Comparison of ENCODE assay signal across 8 mouse cellular contexts in the genomic region with DNA sequence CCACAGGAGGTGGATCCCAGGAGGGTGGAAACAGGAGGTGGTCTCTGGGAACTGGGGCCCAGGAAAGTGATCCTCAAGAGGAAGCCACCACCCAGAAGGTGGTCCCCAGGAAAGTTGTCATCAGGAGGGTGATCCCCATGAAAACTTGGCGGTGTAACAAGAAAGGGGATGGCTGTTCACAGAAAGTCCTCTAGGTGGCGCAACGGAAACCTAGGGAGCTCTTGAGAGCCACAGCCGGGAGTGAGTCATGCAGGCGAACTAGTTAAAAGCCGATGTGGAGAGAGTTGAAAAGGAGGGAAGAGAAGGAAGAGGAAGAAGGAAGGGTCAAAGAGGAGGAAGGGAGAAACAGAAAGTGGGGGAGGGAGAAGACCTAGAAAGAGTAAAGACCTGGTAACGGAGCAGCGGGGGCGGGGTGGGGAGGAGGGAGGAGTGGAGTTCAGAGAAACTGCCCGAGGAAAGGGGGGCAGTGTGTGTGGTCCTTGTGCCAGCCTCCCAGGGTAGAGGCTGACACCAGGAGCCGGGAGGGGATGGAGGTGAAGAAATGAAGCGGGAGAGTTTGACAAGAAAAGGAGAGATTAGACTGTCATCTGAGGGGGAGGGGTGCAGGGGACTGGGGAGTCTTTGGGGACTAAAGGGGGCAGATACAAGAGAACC. TPM values are rescaled to one million over a fixed set of nuclear protein-coding genes. Genes with fewer than 3 reads are reported as not detected.
DNase-seq lines count a peak whose midpoint lies in the region; ATAC-seq and TF ChIP-seq lines count a peak whose summit lies in the region.

No protein-coding gene starts in this region.

- peaks cover 14% of the 10 kb centered on the region for H3K27me3 ChIP-seq in forebrain, embryonic 12.5 days
- H3K27me3 ChIP-seq in liver, embryonic 16.5 days (ENCODE audit: control insufficient read depth, insufficient read depth, low read depth, low read length) = no peaks in the 10 kb centered on the region
- no peaks in the 10 kb centered on the region for H3K27me3 ChIP-seq in neural tube, embryonic 11.5 days (ENCODE audit: control insufficient read depth, insufficient read depth, low read length)
- H3K27me3 ChIP-seq in stomach, postnatal 0 days (ENCODE audit: control insufficient read depth, insufficient read depth, low read length) = no peaks in the 10 kb centered on the region

- peak overlapping the region; percentile 3 for H3K9ac ChIP-seq in forebrain, embryonic 12.5 days
- H3K9ac ChIP-seq in liver, embryonic 16.5 days (ENCODE audit: low read depth, low read length) = peak overlapping the region; percentile 19
- H3K9ac ChIP-seq in neural tube, embryonic 11.5 days (ENCODE audit: low read length) = no peak overlapping the region
- H3K9ac ChIP-seq in stomach, postnatal 0 days (ENCODE audit: low read length) = peak overlapping the region; percentile 50

- peak; percentile 88 for DNase-seq in ES-CJ7 (ENCODE audit: low read depth, low spot score)
- DNase-seq in c-Kit-positive CD71-positive TER-119-positive erythroid progenitor cells, embryonic 14.5 days (ENCODE audit: low spot score) = peak; percentile 90
- peak; percentile 82 to 91 for DNase-seq in heart, postnatal 10 days
- peak; percentile 71 to 84 for DNase-seq in kidney, postnatal 36 days
- peak; percentile 79 for DNase-seq in neural tube, embryonic 11.5 days (ENCODE audit: low spot score)
- peak; percentile 85 for DNase-seq in stomach, postnatal 0 days (ENCODE audit: low spot score)

- TF ChIP-seq CTCF in stomach, postnatal 0 days (IDR thresholded peaks at IDR 0.05; ENCODE audit: low read depth) = peak; percentile 93

- H3K27ac ChIP-seq in forebrain, embryonic 12.5 days = no peak overlapping the region
- H3K27ac ChIP-seq in liver, embryonic 16.5 days (ENCODE audit: low read length) = no peak overlapping the region
- no peak overlapping the region for H3K27ac ChIP-seq in neural tube, embryonic 11.5 days (ENCODE audit: low read depth, low read length)
- H3K27ac ChIP-seq in stomach, postnatal 0 days (replicated peaks) = no peak overlapping the region

- peak overlapping the region; percentile 50 for H3K4me2 ChIP-seq in forebrain, embryonic 12.5 days
- peak overlapping the region; percentile 55 for H3K4me2 ChIP-seq in liver, embryonic 16.5 days (ENCODE audit: low read depth, low read length)
- H3K4me2 ChIP-seq in neural tube, embryonic 11.5 days (ENCODE audit: low read depth) = peak overlapping the region; percentile 40
- H3K4me2 ChIP-seq in stomach, postnatal 0 days (replicated peaks; ENCODE audit: low read depth) = peak overlapping the region; percentile 63

- H3K36me3 ChIP-seq in forebrain, embryonic 12.5 days (replicated peaks) = no peaks in the 10 kb centered on the region
- no peaks in the 10 kb centered on the region for H3K36me3 ChIP-seq in liver, embryonic 16.5 days (ENCODE audit: control insufficient read depth, insufficient read depth)
- no peaks in the 10 kb centered on the region for H3K36me3 ChIP-seq in neural tube, embryonic 11.5 days (ENCODE audit: control insufficient read depth, insufficient read depth, low read length)
- no peaks in the 10 kb centered on the region for H3K36me3 ChIP-seq in stomach, postnatal 0 days (ENCODE audit: control insufficient read depth, insufficient read depth, low read length)

- TF ChIP-seq EP300 in stomach, postnatal 0 days (optimal IDR thresholded peaks at IDR 0.05) = no peak

- 0 out of 2 replicates have a peak, but pooled peaks cover 3% of the 10 kb centered on the region for H3K9me3 ChIP-seq in forebrain, embryonic 12.5 days
- H3K9me3 ChIP-seq in liver, embryonic 16.5 days (replicated peaks; ENCODE audit: control insufficient read depth, low read length) = no peaks in the 10 kb centered on the region
- no peaks in the 10 kb centered on the region for H3K9me3 ChIP-seq in neural tube, embryonic 11.5 days (ENCODE audit: control insufficient read depth, low read length)
- H3K9me3 ChIP-seq in stomach, postnatal 0 days (ENCODE audit: control insufficient read depth, low read length) = no peaks in the 10 kb centered on the region

- H3K4me3 ChIP-seq in forebrain, embryonic 12.5 days (replicated peaks) = peak overlapping the region; percentile 32
- H3K4me3 ChIP-seq in liver, embryonic 16.5 days (ENCODE audit: low read depth, low read length) = peak overlapping the region; percentile 49
- peak overlapping the region; percentile 21; the same call in 1 of the 2 replicates for H3K4me3 ChIP-seq in neural tube, embryonic 11.5 days (ENCODE audit: low read depth, low read length)
- peak overlapping the region; percentile 42 for H3K4me3 ChIP-seq in stomach, postnatal 0 days (ENCODE audit: low read depth, low read length)

- under 1% methylated on average over 12 of the region's 12 CpGs for WGBS in forebrain, embryonic 12.5 days
- under 1% methylated on average over 12 of the region's 12 CpGs for WGBS in liver, embryonic 16.5 days (ENCODE audit: insufficient replicate concordance)
- under 1% methylated on average over 12 of the region's 12 CpGs for WGBS in neural tube, embryonic 11.5 days
- WGBS in stomach, postnatal 0 days = 3% methylated on average over 12 of the region's 12 CpGs

- H3K4me1 ChIP-seq in forebrain, embryonic 12.5 days = peaks cover 29% of the 10 kb centered on the region
- H3K4me1 ChIP-seq in liver, embryonic 16.5 days (ENCODE audit: control insufficient read depth, low read depth, low read length) = peaks cover 37% of the 10 kb centered on the region
- H3K4me1 ChIP-seq in neural tube, embryonic 11.5 days (ENCODE audit: control insufficient read depth, insufficient read depth, low read length) = peaks cover 13% of the 10 kb centered on the region
- no peaks in the 10 kb centered on the region for H3K4me1 ChIP-seq in stomach, postnatal 0 days (replicated peaks; ENCODE audit: control insufficient read depth, insufficient read depth)

- peak; percentile 40; the same call in 1 of the 2 replicates for ATAC-seq in forebrain, embryonic 12.5 days (ENCODE audit: low FRiP score)
- no peak for ATAC-seq in liver, embryonic 16.5 days (ENCODE audit: low read depth)
- ATAC-seq in neural tube, embryonic 11.5 days (ENCODE audit: insufficient read depth, low FRiP score, low TSS enrichment) = peak; percentile 26; the same call in 1 of the 2 replicates
- peak; percentile 72 for ATAC-seq in stomach, postnatal 0 days (ENCODE audit: low FRiP score, low TSS enrichment)

- intact Hi-C loops in heart, postnatal 10 days (cut with DNase I) = no loop called here

RNA-seq across cellular contexts. Expression of gene Ssr1, which starts 30.5 kb away (rescaled TPM):
- 94.0 and 110 TPM in 2 replicates for polyA plus RNA-seq in forebrain, embryonic 12.5 days (2016; fragmentation: Nextera tagmentation; extraction: Ambion mirVana)
- total RNA-seq in heart, postnatal 10 days (2021) = 10 to 100 TPM; 67.4 to 76.5 TPM
- 67.7 and 69.3 TPM in 2 replicates for polyA plus RNA-seq in liver, embryonic 16.5 days (2015; fragmentation: Nextera tagmentation; extraction: Ambion mirVana)
- polyA plus RNA-seq in neural tube, embryonic 11.5 days (2014; fragmentation: Nextera tagmentation; extraction: Ambion mirVana) = 104 and 116 TPM in 2 replicates
- 76.8 and 85.8 TPM in 2 replicates for polyA plus RNA-seq in stomach, postnatal 0 days (2015; fragmentation: Nextera tagmentation; extraction: Ambion mirVana)
